Mouse (Mus musculus) kidney, embryonic 14.5 days (tissue): ENCODE data around the gene Cfc1. TPM values are rescaled to one million over a fixed set of nuclear protein-coding genes. Genes with fewer than 3 reads are reported as not detected.
"Not testable (repeated sequence)": the region's sequence is repeated elsewhere in the genome, so short reads cannot be mapped to it uniquely, and the experiment has no call there.

Experiments
- ATAC-seq: fragments of 200-750 bp; cut with Nextera tagmentation; 2 replicates; pipeline ENCODE4 v1.8.0; 2017; ENCODE audit warnings: moderate number of reproducible peaks, mild to moderate bottlenecking, moderate TSS enrichment, moderate library complexity; ENCODE audit not compliant: low FRiP score, low TSS enrichment
- H3K27ac ChIP-seq: fragments of 300-500 bp; sonication (generic); 2 replicates; pipeline ENCODE4 v1.5.1; 2014; ENCODE audit warnings: low read depth, mild to moderate bottlenecking, low read length, moderate library complexity, mixed read lengths
- H3K27me3 ChIP-seq: fragments of 300-500 bp; sonication (generic); 2 replicates; pipeline ENCODE4 v1.6.1; 2014; ENCODE audit warnings: mild to moderate bottlenecking, low read length; ENCODE audit not compliant: control insufficient read depth, insufficient read depth
- H3K36me3 ChIP-seq: fragments of 300-500 bp; sonication (generic); 2 replicates; pipeline ENCODE4 v1.6.1; 2014; ENCODE audit warnings: low read length, mixed read lengths; ENCODE audit not compliant: control insufficient read depth, insufficient read depth
- H3K4me1 ChIP-seq: fragments of 300-500 bp; sonication (generic); 2 replicates; pipeline ENCODE4 v1.6.1; 2014; ENCODE audit warnings: low read length, mixed read lengths; ENCODE audit not compliant: control insufficient read depth, insufficient read depth
- H3K4me2 ChIP-seq: fragments of 300-500 bp; sonication (generic); replicated peaks from 2 replicates; pipeline ENCODE4 v1.6.1; 2014; ENCODE audit warnings: low read depth, mild to moderate bottlenecking, low read length
- H3K4me3 ChIP-seq: fragments of 300-500 bp; sonication (generic); 2 replicates; pipeline ENCODE4 v1.5.1; 2014; ENCODE audit warnings: mild to moderate bottlenecking, low read length
- H3K9ac ChIP-seq: fragments of 300-500 bp; sonication (generic); 2 replicates; pipeline ENCODE4 v1.6.1; 2014; ENCODE audit warnings: low read depth, mild to moderate bottlenecking, low read length, moderate library complexity
- H3K9me3 ChIP-seq: fragments of 300-500 bp; sonication (generic); 2 replicates; pipeline ENCODE4 v1.6.1; 2016; ENCODE audit warnings: low read length; ENCODE audit not compliant: control insufficient read depth
- WGBS: fragments of 180-500 bp; shearing (Covaris S2); extraction: QIAGEN DNeasy Blood & Tissue Kit; methylation state at CpG from one replicate; pipeline ENCODE4 v1.1.7; 2014; 5-methylcytosine and 5-hydroxymethylcytosine counted together
- polyA plus RNA-seq: library from polyadenylated mRNA; unstranded; fragments of >200 nt; fragmentation: Nextera tagmentation; extraction: Ambion mirVana; gene quantifications from 2 replicates; pipeline ENCODE4 v1.2.1, GENCODE M21; 2014

Gene Cfc1
- polyA plus RNA-seq, 1 experiment from 2014 or later: not detected

GRCm38 (mm10) chr1:34511027-34511426 lies 24.4 kb upstream of the Cfc1 start:
- Histone ChIP-seq H3K4me1 (no peaks in the 10 kb centered on the region), H3K9ac (no peak overlapping the region), H3K4me3 (no peak overlapping the region), H3K4me2 (no peak overlapping the region), H3K36me3 (no peaks in the 10 kb centered on the region), H3K27me3 (no peaks in the 10 kb centered on the region), H3K27ac (no peak overlapping the region), H3K9me3 (0 out of 2 replicates have a peak, but pooled peaks cover 3% of the 10 kb centered on the region)
- peak; percentile 56; the same call in 1 of the 2 replicates for ATAC-seq
- WGBS: 10% methylated on average over 3 of the region's 3 CpGs

GRCm38 (mm10) chr1:34513068-34513467 lies 22.4 kb upstream of the Cfc1 start:
- H3K4me3 ChIP-seq: no peak overlapping the region
- no peak overlapping the region for H3K4me2 ChIP-seq
- H3K4me1 ChIP-seq: no peaks in the 10 kb centered on the region
- no peaks in the 10 kb centered on the region for H3K36me3 ChIP-seq
- no peak overlapping the region for H3K27ac ChIP-seq
- 0 out of 2 replicates have a peak, but pooled peaks cover 3% of the 10 kb centered on the region for H3K9me3 ChIP-seq
- no peaks in the 10 kb centered on the region for H3K27me3 ChIP-seq
- H3K9ac ChIP-seq: no peak overlapping the region
- 84% methylated on average over 4 of the region's 4 CpGs for WGBS
- no peak for ATAC-seq

GRCm38 (mm10) chr1:34516595-34516994 lies 18.9 kb upstream of the Cfc1 start:
- WGBS: 38% methylated on average over 5 of the region's 5 CpGs
- Histone ChIP-seq H3K27me3 (no peaks in the 10 kb centered on the region), H3K9ac (no peak overlapping the region), H3K27ac (no peak overlapping the region), H3K36me3 (no peaks in the 10 kb centered on the region), H3K4me3 (no peak overlapping the region), H3K4me2 (no peak overlapping the region; the same call in 1 of the 2 replicates), H3K4me1 (no peaks in the 10 kb centered on the region), H3K9me3 (no peaks in the 10 kb centered on the region)
- ATAC-seq: no peak

- not testable (repeated sequence) for H3K27ac ChIP-seq, ATAC-seq, H3K36me3 ChIP-seq, H3K9me3 ChIP-seq, H3K4me3 ChIP-seq, H3K9ac ChIP-seq, H3K4me2 ChIP-seq, H3K4me1 ChIP-seq, H3K27me3 ChIP-seq
- WGBS: 52% methylated on average over 6 of the region's 6 CpGs
These were observed 18.2 kb upstream of the Cfc1 start for GRCm38 (mm10) chr1:34517297-34517696.

GRCm38 (mm10) chr1:34517797-34518196 lies 17.7 kb upstream of the Cfc1 start:
- ATAC-seq, H3K9me3 ChIP-seq, H3K4me1 ChIP-seq, H3K27me3 ChIP-seq, H3K27ac ChIP-seq, H3K4me3 ChIP-seq, H3K4me2 ChIP-seq, H3K9ac ChIP-seq, H3K36me3 ChIP-seq: not testable (repeated sequence)
- 28% methylated on average over 1 of the region's 1 CpGs for WGBS

GRCm38 (mm10) chr1:34518259-34518658 lies 17.2 kb upstream of the Cfc1 start:
- Histone ChIP-seq H3K36me3 (no peaks in the 10 kb centered on the region), H3K27me3 (no peaks in the 10 kb centered on the region), H3K9ac (no peak overlapping the region), H3K4me1 (no peaks in the 10 kb centered on the region), H3K27ac (no peak overlapping the region), H3K4me3 (no peak overlapping the region), H3K4me2 (no peak overlapping the region), H3K9me3 (no peaks in the 10 kb centered on the region)
- WGBS: 89% methylated on average over 1 of the region's 1 CpGs
- no peak for ATAC-seq

- no peak overlapping the region for H3K4me3 ChIP-seq
- no peak overlapping the region for H3K9ac ChIP-seq
- 84% methylated on average over 6 of the region's 6 CpGs for WGBS
- no peaks in the 10 kb centered on the region for H3K4me1 ChIP-seq
- no peaks in the 10 kb centered on the region for H3K27me3 ChIP-seq
- H3K27ac ChIP-seq: no peak overlapping the region
- H3K36me3 ChIP-seq: no peaks in the 10 kb centered on the region
- no peak for ATAC-seq
- no peak overlapping the region for H3K4me2 ChIP-seq
- H3K9me3 ChIP-seq: no peaks in the 10 kb centered on the region
These were observed 13.1 kb upstream of the Cfc1 start for GRCm38 (mm10) chr1:34522205-34522849.

- H3K4me2 ChIP-seq: no peak overlapping the region
- no peaks in the 10 kb centered on the region for H3K9me3 ChIP-seq
- no peak overlapping the region for H3K4me3 ChIP-seq
- no peak overlapping the region for H3K9ac ChIP-seq
- 82% methylated on average over 3 of the region's 3 CpGs for WGBS
- no peaks in the 10 kb centered on the region for H3K4me1 ChIP-seq
- no peaks in the 10 kb centered on the region for H3K36me3 ChIP-seq
- no peak overlapping the region for H3K27ac ChIP-seq
- H3K27me3 ChIP-seq: no peaks in the 10 kb centered on the region
- no peak for ATAC-seq
These were observed 12.6 kb upstream of the Cfc1 start for GRCm38 (mm10) chr1:34522850-34523244.

GRCm38 (mm10) chr1:34523647-34524046 lies 11.8 kb upstream of the Cfc1 start:
- Histone ChIP-seq H3K4me1 (no peaks in the 10 kb centered on the region), H3K27me3 (no peaks in the 10 kb centered on the region), H3K4me3 (no peak overlapping the region), H3K4me2 (no peak overlapping the region), H3K9ac (no peak overlapping the region), H3K9me3 (no peaks in the 10 kb centered on the region), H3K27ac (no peak overlapping the region), H3K36me3 (no peaks in the 10 kb centered on the region)
- no peak for ATAC-seq
- 89% methylated on average over 3 of the region's 3 CpGs for WGBS
